Mouse (Mus musculus) midbrain, embryonic 11.5 days (tissue): Measurements from ENCODE around the gene Tmem88b. TPM values are rescaled to one million over a fixed set of nuclear protein-coding genes. Genes with fewer than 3 reads are reported as not detected.

ENCODE experiments used
- ATAC-seq: fragments of 200-750 bp; cut with Nextera tagmentation; 2 replicates; pipeline ENCODE4 v1.8.0; 2017; ENCODE audit warnings: moderate TSS enrichment, moderate library complexity; ENCODE audit not compliant: low FRiP score
- DNase-seq: peaks from one replicate; pipeline ENCODE4 v3.0.0; 2015; ENCODE audit warnings: low spot score; ENCODE audit errors: missing footprints
- H3K27ac ChIP-seq: fragments of 300-500 bp; sonication (generic); 2 replicates; pipeline ENCODE4 v1.5.1; 2014; ENCODE audit warnings: low read depth, low read length
- H3K27me3 ChIP-seq: fragments of 300-500 bp; sonication (generic); 2 replicates; pipeline ENCODE4 v1.6.1; 2014; ENCODE audit warnings: mild to moderate bottlenecking, low read length, moderate library complexity, mixed read lengths; ENCODE audit not compliant: control insufficient read depth, insufficient read depth
- H3K36me3 ChIP-seq: fragments of 300-500 bp; sonication (generic); 2 replicates; pipeline ENCODE4 v1.6.1; 2014; ENCODE audit warnings: mild to moderate bottlenecking, low read length, moderate library complexity, mixed read lengths; ENCODE audit not compliant: control insufficient read depth, insufficient read depth
- H3K4me1 ChIP-seq: fragments of 300-500 bp; sonication (generic); 2 replicates; pipeline ENCODE4 v1.6.1; 2014; ENCODE audit warnings: low read length; ENCODE audit not compliant: control insufficient read depth, insufficient read depth
- H3K4me2 ChIP-seq: fragments of 300-500 bp; sonication (generic); 2 replicates; pipeline ENCODE4 v1.6.1; 2014; ENCODE audit warnings: mild to moderate bottlenecking, moderate library complexity
- H3K4me3 ChIP-seq: fragments of 300-500 bp; sonication (generic); 2 replicates; pipeline ENCODE4 v1.5.1; 2014; ENCODE audit warnings: low read depth, low read length
- H3K9ac ChIP-seq: fragments of 300-500 bp; sonication (generic); 2 replicates; pipeline ENCODE4 v1.6.1; 2014; ENCODE audit warnings: low read length
- H3K9me3 ChIP-seq: fragments of 300-500 bp; sonication (generic); 2 replicates; pipeline ENCODE4 v1.6.1; 2016; ENCODE audit warnings: low read length; ENCODE audit not compliant: control insufficient read depth
- WGBS: fragments of 180-500 bp; shearing (Covaris S2); extraction: QIAGEN DNeasy Blood & Tissue Kit; methylation state at CpG from one replicate; pipeline ENCODE4 v1.1.7; 2014; 5-methylcytosine and 5-hydroxymethylcytosine counted together
- polyA plus RNA-seq: library from polyadenylated mRNA; unstranded; fragments of >200 nt; fragmentation: Nextera tagmentation; extraction: Ambion mirVana; gene quantifications from 2 replicates; pipeline ENCODE4 v1.2.1, GENCODE M21; 2014

Tmem88b gene
- polyA plus RNA-seq, result 0.14 and 0.21 TPM in 2 replicates

DNA sequence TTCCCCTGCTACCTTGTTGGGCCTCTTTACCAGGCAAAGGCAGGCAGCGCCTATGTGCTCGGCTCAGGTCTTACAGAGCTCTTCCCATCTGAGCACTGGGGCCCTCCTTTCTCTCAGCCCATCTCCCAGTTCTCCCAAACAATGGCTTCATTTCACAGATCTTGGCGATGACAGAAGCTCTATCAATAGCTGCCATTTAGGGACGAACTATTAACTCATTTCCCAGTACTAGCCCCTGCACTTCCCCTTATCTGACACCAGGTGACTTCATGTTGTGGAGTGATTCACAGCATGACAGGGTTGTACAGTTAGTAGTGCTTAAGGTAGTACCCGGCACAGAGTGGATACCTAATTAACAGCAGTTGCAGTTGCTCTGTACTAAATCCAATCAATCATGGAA is at the start of gene Tmem88b:
TSS of gene Tmem88b (minus strand) at position 56 of the 400 bp plus-strand sequence.
- Histone ChIP-seq H3K4me3 (peak within 1 kb of the TSS; percentile 58; the same call in 1 of the 2 replicates), H3K36me3 (no peaks in the 10 kb centered on the region), H3K27me3 (no peaks in the 10 kb centered on the region), H3K9me3 (no peaks in the 10 kb centered on the region), H3K4me1 (peaks cover 3% of the 10 kb centered on the region; the same call in 1 of the 2 replicates), H3K9ac (peak within 1 kb of the TSS; percentile 90), H3K4me2 (peak within 1 kb of the TSS; percentile 78), H3K27ac (no peak within 1 kb of the TSS)
- DNase-seq, result no peak
- ATAC-seq, result no peak
- 75% methylated on average over 5 of the region's 5 CpGs for WGBS

DNA sequence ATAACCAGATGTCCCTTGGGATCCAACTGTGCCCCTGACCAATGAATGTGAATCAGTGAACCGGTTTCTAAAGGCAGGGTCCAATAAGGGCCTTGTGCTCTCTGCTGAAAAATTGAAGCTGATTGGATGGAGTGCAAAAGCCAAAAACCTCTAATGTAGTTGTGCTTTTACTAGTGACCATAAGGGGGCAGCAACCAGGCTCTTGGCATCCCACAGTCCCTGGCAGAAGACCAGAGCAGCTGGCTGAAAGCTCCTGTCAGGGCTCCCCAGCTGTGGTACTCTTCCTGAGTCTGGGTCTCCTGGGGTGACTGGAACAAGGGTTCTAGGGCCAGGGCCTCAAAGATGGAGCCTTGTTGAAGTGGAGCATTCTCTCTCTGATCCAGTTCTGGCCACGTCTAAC is 48.2 kb upstream of the Tmem88b start:
- Histone ChIP-seq H3K9ac (no peak overlapping the region), H3K36me3 (peaks cover 3% of the 10 kb centered on the region; the same call in 1 of the 2 replicates), H3K4me3 (no peak overlapping the region), H3K27me3 (no peaks in the 10 kb centered on the region), H3K4me1 (peaks cover 8% of the 10 kb centered on the region), H3K4me2 (no peak overlapping the region), H3K9me3 (no peaks in the 10 kb centered on the region), H3K27ac (no peak overlapping the region)
- 47% methylated on average over 2 of the region's 2 CpGs for WGBS
- peak; percentile 20; the same call in 1 of the 2 replicates for ATAC-seq
- DNase-seq, result peak; percentile 93

DNA sequence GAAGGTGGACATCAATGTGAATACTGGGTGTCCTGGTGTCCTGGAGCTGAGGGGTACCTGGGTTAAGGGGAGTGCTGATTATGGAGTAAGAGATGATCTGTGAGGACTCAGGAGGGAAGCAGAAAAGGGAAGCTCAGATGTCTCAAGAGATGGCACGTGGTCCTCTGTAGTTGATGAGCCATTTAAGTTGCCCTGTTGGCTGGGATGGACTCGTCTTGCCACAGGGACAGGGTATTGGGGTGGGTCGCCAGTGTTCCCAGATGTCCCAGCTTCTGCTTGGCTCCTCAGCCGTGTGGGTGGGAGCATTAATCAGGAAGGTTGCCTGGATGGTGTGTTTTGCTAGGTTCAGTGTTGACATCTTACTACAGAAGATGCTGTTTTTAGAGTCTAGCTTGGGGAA is 47.6 kb upstream of the Tmem88b start:
- Histone ChIP-seq H3K36me3 (peaks cover 3% of the 10 kb centered on the region; the same call in 1 of the 2 replicates), H3K9ac (no peak overlapping the region), H3K4me2 (no peak overlapping the region), H3K9me3 (no peaks in the 10 kb centered on the region), H3K4me3 (no peak overlapping the region), H3K27me3 (no peaks in the 10 kb centered on the region), H3K4me1 (peaks cover 8% of the 10 kb centered on the region), H3K27ac (no peak overlapping the region)
- no peak for DNase-seq
- ATAC-seq, result no peak
- WGBS, result 86% methylated on average over 4 of the region's 4 CpGs

DNA sequence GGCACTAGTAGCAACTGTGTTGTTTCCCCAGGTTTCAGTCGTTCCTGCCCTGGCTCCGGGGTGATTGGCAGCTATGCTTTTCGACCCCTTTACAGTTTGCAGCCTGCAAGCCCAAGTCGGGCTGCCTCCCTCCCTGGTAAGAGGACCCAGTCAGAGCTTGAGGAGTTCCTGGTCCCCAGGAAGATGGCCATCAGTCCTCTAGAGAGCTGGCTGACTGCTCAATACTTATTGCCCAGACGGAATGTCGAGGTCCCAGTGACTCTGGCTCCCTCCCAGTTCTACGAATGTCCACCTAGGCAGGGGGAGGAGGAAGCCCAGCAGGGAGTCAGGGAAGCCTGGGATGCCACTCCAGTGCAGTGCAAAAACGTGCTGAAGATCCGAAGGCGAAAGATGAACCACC is 46.6 kb upstream of the Tmem88b start:
- WGBS, result 55% methylated on average over 10 of the region's 10 CpGs
- peak overlapping the region; percentile 87 for H3K4me3 ChIP-seq
- H3K36me3 ChIP-seq, result peaks cover 7% of the 10 kb centered on the region; the same call in 1 of the 2 replicates
- peak overlapping the region; percentile 90 for H3K9ac ChIP-seq
- H3K4me1 ChIP-seq, result peaks cover 8% of the 10 kb centered on the region
- ATAC-seq (no peak), DNase-seq (no peak)
- H3K27me3 ChIP-seq, result no peaks in the 10 kb centered on the region
- H3K4me2 ChIP-seq, result peak overlapping the region; percentile 96
- no peaks in the 10 kb centered on the region for H3K9me3 ChIP-seq
- no peak overlapping the region for H3K27ac ChIP-seq

DNA sequence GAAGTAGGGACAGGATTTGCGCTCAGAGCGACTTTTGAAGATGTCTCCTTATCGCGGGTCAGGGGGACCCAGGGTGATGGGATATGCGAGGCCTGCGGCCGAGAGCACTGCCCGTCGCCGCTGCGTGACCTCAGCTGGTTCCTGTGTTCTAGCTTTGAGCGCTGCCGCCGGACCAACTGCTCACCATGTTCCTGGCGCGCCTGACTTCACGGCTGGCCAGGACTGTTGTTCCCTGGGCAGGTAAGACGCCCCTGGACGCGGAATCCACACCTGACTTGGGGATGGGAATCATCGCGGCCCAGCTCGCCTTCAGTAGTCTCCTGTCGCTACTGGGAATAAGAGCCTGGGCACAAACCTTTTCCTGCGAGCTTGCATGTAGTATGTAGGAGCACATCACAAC is 46.2 kb upstream of the Tmem88b start:
- peaks cover 7% of the 10 kb centered on the region; the same call in 1 of the 2 replicates for H3K36me3 ChIP-seq
- DNase-seq (no peak), ATAC-seq (no peak; the same call in 1 of the 2 replicates)
- H3K27me3 ChIP-seq, result no peaks in the 10 kb centered on the region
- peak overlapping the region; percentile 87 for H3K4me3 ChIP-seq
- peak overlapping the region; percentile 58; the same call in 1 of the 2 replicates for H3K27ac ChIP-seq
- H3K9ac ChIP-seq, result peak overlapping the region; percentile 90
- 2% methylated on average over 25 of the region's 25 CpGs for WGBS
- peaks cover 8% of the 10 kb centered on the region for H3K4me1 ChIP-seq
- peak overlapping the region; percentile 96 for H3K4me2 ChIP-seq
- H3K9me3 ChIP-seq, result no peaks in the 10 kb centered on the region

DNA sequence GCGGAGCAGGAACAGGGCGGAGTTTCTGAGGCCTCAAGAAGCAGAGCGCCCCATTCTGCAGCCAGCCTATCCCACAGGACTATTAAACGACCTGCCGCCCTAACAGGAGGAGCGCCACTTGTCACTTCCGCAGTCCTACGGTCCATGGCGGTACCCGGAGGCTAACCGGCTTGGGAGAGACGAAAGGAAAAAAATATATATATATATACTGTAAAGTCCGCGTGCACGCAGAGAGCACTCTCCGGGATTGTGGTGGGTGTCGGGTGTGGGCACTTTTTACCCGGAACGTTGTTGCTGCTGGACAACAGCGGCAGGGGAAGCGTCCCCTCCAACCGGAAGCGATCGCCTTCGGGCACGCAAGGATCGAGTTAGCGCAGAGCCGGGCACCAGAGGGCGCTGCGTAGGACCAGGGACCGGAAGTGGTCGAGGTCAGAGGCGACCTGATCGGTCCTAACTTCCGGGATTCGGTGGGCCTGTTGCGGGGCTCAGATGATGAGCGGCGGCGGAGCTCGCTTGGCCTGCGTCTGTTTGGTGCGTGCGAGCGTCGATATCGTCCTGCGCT is 45.6 kb upstream of the Tmem88b start, which contains the start of gene Aurkaip1:
TSS of gene Aurkaip1 (plus strand) at position 68 of the 562 bp plus-strand sequence.
- H3K4me1 ChIP-seq, result peaks cover 8% of the 10 kb centered on the region
- H3K27me3 ChIP-seq, result no peaks in the 10 kb centered on the region
- under 1% methylated on average over 49 of the region's 49 CpGs for WGBS
- peaks cover 7% of the 10 kb centered on the region; the same call in 1 of the 2 replicates for H3K36me3 ChIP-seq
- H3K4me3 ChIP-seq, result peak within 1 kb of the TSS; percentile 87
- DNase-seq (peak; percentile 100), ATAC-seq (peak; percentile 95)
- peak within 1 kb of the TSS; percentile 90 for H3K9ac ChIP-seq
- H3K9me3 ChIP-seq, result no peaks in the 10 kb centered on the region
- peak within 1 kb of the TSS; percentile 96 for H3K4me2 ChIP-seq
- H3K27ac ChIP-seq, result peak within 1 kb of the TSS; percentile 80

DNA sequence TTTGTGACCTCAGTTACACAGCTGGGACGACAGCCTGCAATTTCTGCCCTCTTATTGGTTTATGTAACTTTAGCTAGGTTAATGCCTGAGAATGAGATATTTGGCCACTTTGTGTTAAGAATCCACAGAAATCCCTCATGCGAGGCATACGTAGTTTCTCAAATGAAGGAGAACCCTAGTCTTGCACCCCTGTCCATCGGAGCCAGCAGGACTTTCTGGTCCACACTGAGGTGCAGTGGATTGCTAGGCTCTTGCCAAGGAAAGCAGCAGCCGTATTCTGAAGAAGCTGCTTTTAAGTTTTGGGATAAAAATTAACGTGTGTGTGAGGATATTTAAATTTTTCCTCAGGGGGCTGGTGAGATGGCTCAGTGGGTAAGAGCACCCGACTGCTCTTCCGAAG is 44.9 kb upstream of the Tmem88b start:
- Histone ChIP-seq H3K36me3 (peaks cover 7% of the 10 kb centered on the region), H3K27me3 (no peaks in the 10 kb centered on the region), H3K27ac (no peak overlapping the region), H3K9ac (no peak overlapping the region), H3K4me2 (peak overlapping the region; percentile 96; the same call in 1 of the 2 replicates), H3K9me3 (no peaks in the 10 kb centered on the region), H3K4me3 (peak overlapping the region; percentile 87; the same call in 1 of the 2 replicates), H3K4me1 (peaks cover 8% of the 10 kb centered on the region)
- ATAC-seq (no peak), DNase-seq (no peak)
- 63% methylated on average over 8 of the region's 8 CpGs for WGBS

DNA sequence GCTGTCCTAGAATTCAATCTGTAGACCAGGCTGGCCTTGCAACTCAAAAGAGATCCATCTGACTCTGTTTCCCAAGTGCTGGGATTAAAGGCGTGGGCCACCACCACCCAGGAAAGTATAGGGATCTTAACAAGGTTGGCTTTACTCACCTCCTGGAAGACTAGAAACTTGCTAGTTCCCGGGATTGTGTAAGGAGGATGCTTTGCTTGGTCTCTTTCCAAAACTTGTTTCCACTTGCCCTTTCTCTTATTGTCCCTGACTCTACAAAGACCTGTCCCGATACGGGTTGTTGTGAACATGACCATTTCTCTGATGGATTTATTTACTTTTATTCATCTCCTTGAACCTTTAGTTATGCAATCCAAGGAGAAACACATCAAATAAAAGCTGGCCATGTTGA is 44.2 kb upstream of the Tmem88b start:
- 94% methylated on average over 4 of the region's 4 CpGs for WGBS
- ATAC-seq, result no peak
- Histone ChIP-seq H3K9me3 (no peaks in the 10 kb centered on the region), H3K4me3 (no peak overlapping the region), H3K4me1 (peaks cover 8% of the 10 kb centered on the region), H3K27ac (no peak overlapping the region), H3K4me2 (no peak overlapping the region), H3K36me3 (peaks cover 8% of the 10 kb centered on the region), H3K9ac (no peak overlapping the region), H3K27me3 (no peaks in the 10 kb centered on the region)
- DNase-seq, result no peak

DNA sequence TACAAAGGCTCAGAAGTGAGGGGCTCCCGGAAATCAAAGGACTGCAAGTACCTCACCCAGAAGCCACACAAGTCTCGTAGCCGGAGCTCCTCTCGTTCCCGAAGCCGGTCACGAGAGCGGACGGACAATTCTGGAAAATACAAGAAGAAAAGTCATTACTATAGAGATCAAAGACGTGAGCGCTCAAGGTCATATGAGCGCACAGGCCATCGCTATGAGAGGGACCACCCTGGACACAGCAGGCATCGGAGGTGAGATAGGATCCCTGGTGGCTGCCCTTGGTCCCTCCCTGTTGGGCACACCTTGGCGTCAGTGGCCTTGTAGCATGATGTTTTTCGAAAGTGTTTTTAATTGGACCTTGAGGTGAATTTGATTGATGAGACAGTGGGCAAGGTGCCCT is 37.8 kb upstream of the Tmem88b start:
- H3K27me3 ChIP-seq, result no peaks in the 10 kb centered on the region
- no peak overlapping the region for H3K4me2 ChIP-seq
- 97% methylated on average over 16 of the region's 16 CpGs for WGBS
- no peaks in the 10 kb centered on the region for H3K4me1 ChIP-seq
- no peak overlapping the region for H3K27ac ChIP-seq
- H3K9me3 ChIP-seq, result no peaks in the 10 kb centered on the region
- H3K36me3 ChIP-seq, result peaks cover 48% of the 10 kb centered on the region
- no peak for DNase-seq
- H3K4me3 ChIP-seq, result no peak overlapping the region
- ATAC-seq, result no peak
- no peak overlapping the region for H3K9ac ChIP-seq
